Mouse (Mus musculus) small intestine, adult 2 months (tissue): ENCODE measurements around the gene Gm43951.

Source experiments
- CTCF ChIP-seq: fragments of 200-500 bp; IDR thresholded peaks from 2 replicates; pipeline ENCODE4 v1.5.1; 2012; ENCODE audit warnings: low read depth, mild to moderate bottlenecking, control low read depth, inconsistent platforms, low read length, moderate library complexity, mixed read lengths; ENCODE audit not compliant: insufficient replicate concordance, insufficient read length; ENCODE audit errors: extremely low read depth
- POLR2A ChIP-seq: fragments of 200-500 bp; IDR thresholded peaks from 2 replicates; pipeline ENCODE4 v1.6.1; 2012; ENCODE audit warnings: low read depth, mild to moderate bottlenecking, control low read depth, inconsistent platforms, low read length, moderate library complexity

- TF ChIP-seq POLR2A (peak; percentile 74), CTCF (no peak)
Observed at GRCm38 (mm10) chr11:72214591-72215409, 8.2 kb upstream of the Gm43951 start.
